Mouse (Mus musculus) adipocyte (in vitro differentiated cells): ENCODE measurements at regions not wholly inside any gene's neighbourhood (a gene's known extent, or its start where the extent isn't known, plus 50 kb on each side); places are given as distances from the start of the nearest gene placed in this dataset.

Source experiments
- DNase-seq: peaks from one replicate; pipeline ENCODE4 v3.0.0-alpha.2; 2016; ENCODE audit warnings: low spot score

DNA sequence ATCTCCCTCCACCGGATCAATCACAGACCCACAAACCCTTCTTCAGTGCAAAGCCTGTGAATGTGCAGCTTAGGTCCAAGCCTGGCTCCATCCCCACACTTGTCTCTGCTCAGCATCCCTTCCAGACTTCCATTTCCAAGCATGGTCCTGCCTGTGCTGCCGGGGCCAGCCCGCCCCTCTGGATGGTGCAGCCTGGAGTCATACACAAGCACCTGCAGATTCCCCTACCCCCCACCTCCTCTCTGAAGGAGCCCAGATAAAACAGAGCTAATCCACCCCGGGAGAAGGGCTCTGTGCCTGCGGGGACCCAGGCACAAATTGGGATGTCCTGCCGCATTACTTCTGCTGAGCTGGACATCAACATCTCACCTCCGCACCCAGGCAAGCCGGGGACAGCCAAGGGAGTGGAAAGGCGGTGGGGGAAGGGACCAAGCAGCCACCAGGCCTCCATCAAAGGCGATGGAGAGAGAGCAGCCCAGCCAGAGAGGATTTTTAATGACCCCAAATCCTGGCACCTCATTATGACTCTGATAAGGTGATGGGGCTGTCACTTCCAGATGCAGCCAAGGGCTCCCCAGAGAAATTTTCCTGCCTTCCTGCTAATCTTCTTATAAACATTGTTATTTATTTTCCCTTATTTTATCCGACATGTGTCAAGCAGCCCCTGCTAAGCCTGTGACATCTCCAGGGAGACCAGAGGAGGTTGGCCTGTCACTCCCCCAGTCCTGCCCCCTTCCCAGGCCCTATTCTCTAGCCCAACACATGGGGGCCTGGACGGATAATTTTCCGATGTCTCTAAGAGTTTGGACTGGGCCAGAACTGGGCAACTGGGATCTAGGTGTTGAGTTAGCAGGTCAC lies 105.5 kb upstream of the Unc5b start:
- no peak for DNase-seq

DNA sequence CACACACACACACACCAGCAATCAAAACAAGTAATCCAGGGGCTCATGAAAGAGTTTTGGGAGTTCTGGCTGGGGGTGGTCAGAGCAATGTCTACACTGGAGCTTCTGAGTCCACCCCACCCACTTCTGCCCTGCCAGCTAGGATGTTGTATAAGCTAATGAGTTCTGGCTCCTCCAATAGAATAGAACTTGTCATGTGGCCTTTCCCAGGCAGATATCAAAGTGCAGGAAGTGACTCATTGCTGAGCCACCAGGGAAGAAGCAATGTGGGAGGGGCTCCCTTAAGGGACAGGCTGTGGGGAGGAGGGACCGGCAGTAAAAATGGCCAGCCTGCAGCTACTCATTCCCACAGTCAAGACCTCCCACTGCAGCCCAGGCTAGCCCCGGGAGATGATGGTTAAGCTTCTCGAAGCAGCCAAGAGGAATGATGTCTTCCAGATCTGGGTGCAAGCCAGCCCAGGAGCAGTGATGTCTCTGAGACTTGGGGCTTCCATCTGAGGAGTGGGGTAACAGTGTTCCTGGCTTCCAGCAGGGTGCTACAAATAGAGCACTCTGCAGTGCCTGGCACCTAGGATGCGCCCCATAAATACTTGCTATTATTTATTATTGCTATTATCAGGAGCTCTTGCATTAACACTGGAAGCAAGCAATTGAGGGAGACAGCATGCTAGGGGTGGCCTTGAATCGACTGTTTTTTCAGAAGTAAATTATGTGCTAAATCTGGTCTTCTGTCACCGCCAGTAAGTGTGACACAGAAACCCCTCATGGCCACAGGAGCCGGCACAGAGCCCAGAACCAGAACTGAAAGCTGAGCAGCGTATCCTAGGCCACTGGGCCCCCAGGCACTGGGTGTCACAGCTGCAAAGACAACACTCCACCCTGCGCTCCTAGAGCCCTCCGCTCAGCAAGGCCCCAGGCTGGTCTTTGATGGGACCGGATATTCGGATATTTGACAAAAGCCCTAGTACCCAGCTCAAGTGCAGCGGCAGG lies 103.2 kb upstream of the Unc5b start:
- peak; percentile 66 for DNase-seq

DNA sequence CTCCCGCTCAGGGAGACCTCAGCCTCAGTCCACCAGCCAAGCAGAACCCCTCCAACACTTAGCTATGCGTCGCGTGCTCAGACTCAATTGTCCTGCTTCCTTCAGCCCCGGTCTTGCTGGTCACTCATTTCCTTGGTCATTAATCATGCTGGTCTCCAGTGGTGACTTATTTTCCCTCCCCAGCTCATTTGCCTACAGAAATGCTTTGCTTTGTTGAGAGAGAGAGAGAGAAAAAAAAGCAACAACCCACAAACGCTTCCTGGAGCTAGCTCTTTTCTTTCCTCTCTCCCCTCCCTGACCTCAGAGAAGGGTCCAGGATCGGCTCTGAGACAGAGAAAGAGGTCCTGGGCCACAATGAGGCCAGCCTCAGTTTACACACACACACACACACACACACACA lies 102.5 kb upstream of the Unc5b start:
- DNase-seq, result no peak

DNA sequence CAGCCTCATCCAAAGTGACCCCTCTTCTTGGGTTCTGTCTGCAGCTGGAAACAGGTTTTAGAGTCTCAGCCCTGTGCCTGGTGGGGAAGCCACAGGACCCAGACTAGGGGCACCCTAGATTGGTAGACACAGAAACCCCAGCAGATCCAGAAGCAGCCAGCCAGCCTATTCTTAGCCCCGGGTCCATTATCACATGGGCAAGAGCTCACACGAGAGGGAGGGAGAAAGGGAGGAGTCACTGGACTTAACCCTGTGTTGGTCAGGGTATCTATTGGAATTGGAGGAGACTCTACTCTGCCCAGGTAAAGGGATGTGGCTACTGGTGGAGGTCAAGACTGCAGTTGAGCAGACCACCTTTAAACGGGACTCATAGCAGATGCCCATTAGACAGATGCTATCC lies 101.5 kb upstream of the Unc5b start:
- DNase-seq, result no peak

DNA sequence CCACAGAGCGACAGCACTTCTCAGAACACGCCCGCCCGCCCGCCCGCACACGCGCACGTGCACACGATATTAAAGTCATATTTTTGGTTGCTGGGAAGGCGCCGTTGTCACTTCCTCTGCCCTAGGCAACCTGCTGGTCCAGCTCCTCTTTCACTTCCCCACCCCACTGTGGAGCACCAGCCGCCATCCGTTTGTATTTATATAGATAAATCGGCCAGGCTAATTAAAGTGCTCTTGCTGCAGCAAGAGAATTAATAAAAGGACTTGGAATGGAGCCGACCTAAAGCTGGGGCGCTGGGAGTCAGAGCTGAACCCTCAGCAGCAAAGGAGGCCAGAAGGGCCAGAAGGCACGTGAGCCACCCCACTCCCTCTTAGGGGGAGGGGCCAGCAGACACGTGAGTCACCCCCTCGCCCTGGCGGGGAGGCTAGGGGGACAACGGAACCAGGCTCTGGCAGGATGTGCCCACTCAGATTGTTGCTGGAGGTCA lies 100.6 kb upstream of the Unc5b start:
- no peak for DNase-seq

DNA sequence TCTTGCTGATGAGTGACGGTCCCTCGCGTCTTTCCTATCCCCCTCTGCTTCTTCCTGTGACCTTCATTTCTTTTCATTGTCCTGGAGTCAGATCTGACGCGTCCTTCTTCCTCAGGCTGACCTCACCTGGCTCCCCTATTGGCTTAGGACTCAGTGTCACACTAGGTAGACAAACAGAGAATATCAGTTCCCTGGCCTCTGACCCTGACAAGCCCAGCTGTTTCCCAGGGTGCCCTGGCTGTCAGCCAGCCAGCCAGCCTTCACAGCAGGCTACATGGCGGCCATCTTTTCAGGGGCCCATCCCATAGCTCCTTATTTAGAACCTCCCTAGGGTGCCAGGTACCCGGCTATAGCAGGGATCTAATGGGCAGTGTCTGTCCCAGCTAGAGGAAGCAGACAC lies 97.3 kb upstream of the Unc5b start:
- DNase-seq, result no peak

DNA sequence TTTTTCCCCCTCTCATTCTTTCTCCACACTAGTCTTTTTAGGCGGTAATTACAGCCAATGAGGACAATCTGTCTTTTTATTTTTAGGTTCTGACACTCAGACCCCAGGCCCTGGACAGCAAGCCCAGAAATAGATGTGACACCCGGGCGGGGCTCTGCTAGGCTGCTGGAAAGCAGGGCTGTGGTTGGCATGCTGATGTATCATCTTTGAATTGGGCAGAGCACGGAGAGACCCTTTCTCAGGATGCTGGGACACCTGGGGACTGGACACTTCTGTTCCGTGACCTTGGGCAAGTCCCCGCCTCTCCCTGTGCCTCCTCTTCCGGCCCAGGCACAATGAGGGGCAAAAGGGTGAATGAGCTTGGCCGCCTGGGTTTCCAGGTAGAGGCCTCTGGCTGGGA lies 96.8 kb upstream of the Unc5b start:
- DNase-seq, result no peak

DNA sequence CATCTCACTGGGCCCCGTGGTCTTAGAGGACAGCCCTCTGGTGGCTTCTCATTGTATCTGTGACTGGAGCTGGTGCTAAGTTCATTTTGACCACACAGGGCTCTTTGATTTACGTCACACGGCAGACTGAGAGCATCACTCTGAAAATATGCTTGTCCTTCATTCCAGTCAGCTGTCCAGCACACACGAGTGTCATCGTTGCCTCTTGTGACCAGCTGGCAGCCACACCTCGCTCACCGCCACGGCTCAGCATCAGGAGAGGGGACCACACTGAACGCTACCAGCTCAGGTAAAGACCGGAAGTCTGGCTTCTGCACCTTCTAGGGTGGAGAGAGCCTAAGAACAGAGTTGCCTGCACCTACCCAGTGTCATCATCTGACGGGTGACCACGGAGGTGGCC lies 95.3 kb upstream of the Unc5b start:
- no peak for DNase-seq

DNA sequence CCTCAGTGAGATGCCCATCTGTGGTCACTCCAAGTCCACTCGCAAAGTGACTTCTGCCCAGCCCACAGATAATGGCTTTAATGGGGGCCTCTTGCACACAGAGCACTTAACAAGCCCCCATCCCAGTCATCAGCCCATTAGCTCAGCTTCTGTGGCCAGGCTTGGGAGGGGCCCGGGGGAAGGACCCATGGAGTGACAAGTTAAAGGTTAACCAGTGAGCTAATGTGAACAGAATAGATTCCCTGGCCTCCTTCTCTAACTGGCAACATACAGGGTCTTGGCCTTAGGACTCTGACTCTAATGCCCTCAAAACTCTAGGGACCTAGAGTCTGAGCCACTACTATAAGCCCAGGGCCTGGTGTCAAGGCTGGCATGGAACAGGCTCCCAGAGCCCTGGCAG lies 94.3 kb upstream of the Unc5b start:
- DNase-seq, result no peak

DNA sequence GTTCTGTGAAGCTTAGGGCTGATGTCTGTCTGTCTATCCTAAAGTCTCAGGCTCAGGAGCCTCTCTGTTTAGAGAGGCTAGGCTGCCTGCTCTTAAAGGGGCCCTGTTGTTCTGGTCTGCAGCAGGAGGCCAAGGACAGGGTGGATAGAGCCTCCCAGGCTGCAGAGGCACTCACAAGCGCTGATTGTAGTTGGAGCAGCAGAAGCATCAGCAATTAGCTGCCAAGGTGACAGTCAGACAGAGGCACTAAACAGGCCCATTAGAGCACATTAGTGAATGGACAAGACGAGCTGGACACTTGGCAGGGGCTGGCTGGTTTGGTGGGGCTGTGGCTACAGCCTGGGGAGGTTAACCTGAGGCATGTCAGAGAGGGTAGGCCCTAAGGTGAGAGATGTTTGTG lies 93.8 kb upstream of the Unc5b start:
- no peak for DNase-seq

DNA sequence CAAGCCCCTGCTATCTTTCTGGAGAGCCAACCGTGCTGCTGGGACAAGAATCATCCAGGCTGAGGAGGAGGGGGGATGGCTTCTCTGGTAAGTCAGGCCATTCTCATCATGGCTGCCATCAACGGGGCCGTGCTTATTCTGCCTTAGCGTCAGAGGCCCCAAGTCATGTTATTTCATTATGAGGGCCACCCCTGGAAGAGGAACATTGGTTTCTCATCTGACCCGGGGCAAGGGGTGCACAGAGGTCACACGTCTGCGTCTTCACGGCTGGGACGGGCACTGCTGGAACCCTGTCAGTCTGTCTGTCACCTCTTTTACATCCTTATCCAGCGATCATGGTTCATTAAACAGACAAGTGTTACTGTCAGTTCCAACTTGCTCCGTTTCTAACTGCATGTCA lies 92.4 kb upstream of the Unc5b start:
- no peak for DNase-seq

DNA sequence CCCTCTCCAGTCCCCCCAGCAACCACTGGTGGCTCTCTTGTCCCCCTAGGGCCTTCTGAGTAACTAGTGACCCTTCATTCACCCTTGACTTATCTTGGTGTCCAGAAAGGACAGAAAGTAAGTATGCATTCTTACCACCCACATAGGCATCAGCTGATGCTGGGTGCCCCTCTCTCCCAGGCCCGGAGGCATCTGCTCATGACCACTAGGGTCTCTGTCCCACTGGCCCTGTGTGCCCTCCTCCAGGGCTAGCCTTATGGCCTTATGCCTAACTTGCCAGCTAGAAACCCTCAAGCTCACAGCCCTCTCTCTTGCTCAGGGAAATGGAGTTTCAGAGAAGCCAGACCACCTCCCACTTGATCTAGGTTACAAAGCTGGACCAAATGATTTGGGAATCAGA lies 89.2 kb upstream of the Unc5b start:
- no peak for DNase-seq

DNA sequence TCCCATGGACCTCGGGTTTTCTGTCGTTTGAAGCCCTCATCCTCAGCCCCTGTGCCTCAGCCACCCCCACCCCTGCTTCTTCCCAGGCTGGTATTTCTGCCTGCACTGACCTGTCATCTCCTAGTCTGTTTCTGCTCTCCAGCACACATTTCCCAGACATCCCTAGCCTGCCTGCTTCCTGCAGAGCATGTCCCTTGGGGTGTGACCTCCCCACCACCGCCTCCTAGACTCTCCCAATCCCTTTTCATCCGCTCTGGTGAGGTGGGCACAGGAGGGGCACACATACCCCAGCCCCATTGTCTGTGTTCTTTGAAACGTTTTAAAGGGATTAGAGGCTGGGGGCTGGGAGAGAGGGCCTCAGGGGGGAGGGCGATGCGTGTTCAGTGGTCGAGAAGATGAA lies 86.6 kb upstream of the Unc5b start:
- no peak for DNase-seq

DNA sequence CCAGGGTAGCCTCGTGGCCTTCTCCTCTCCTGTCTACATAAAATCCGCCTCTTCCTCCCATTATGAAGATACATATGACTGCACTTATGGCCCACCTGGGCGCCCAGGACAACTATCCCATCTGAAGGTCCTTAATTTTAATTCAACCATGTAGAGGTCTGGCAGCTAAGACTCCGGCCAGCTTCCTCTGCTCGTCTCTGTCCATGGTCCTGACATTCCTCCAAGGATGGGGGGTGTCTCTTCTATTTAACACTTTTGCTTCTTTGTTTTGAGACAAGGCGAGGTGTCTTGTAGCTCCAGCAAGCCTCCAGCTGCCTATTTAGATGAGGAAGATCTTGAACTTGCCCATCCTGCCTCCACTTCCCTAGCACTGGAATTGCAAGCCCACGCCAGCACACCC lies 83.0 kb upstream of the Unc5b start:
- DNase-seq, result peak; percentile 43

DNA sequence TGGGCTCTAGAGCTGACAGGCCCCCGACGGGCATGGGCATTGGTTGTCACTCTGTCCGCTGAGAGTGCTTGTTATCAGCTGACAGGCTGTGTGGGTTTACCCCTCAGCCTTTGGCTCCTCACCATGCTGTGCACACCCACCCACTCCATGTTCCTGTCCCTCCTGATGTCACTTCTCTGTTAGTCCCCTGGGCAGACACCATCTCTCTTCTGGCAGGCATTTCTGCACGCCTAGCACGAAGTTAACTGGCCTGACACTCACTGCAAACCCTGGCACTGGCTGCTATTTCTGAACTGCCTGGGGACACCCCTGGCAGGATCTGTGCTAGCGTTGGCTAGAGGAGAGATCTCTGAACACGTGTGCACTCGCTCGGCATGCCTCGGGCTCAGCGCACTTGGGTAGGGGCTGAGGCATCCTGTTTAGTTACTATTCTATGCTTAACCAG lies 82.1 kb upstream of the Unc5b start:
- DNase-seq, result no peak

DNA sequence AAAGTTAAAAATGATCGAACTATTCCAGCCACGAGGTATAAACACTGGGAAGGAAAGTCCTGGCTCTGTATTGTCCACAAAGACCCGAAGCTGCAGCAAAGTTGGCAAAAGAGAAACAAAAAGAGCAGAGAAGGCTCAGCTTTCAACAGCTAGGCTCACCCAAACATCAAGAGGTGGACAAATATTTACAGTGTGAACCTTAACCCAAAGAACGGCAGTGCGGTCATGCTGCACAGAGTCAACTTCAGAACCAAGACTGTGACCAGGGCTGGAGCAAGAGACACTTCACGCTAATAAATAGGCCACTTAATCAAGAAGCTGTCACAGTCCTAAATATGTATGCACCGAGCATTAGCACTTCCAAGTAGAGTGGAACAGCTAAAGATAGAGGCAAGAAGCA lies 73.0 kb upstream of the Unc5b start:
- DNase-seq, result no peak

DNA sequence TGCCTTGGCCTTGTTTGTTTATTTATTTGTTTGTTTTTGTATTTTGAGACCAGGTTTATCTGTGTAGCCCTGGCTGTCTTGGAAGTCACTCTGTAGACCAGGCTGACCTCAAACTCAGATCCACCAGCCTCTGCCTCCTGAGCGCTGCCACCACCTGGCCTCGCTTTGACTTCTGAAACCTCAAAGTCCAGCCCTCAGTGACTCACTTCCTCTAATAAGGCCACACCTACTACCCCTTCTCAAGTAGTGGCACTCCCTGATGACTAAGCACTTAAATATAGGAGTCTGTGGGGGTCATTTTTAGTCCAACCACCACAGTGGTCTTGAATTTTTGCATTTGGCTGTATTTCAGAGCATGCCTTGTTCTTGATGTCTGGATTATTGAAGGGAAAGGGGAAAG lies 69.6 kb upstream of the Unc5b start:
- no peak for DNase-seq

DNA sequence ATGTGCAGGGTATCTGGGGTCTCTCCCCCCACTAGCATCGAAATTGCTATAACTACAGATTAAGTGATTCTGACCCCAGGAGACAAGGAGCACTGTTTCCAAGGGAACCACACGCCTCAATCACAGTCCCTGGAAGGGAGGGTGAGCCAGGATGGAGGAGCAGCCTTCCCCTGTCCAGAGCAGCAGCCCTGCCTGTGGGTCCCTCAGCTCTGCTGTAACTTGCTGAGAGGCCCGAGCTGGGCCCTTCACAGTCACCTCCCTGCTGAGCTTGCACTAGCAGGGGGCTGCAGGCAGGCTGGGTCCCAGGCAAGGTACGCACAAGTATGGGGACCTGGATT lies 62.4 kb upstream of the Unc5b start:
- no peak for DNase-seq

DNA sequence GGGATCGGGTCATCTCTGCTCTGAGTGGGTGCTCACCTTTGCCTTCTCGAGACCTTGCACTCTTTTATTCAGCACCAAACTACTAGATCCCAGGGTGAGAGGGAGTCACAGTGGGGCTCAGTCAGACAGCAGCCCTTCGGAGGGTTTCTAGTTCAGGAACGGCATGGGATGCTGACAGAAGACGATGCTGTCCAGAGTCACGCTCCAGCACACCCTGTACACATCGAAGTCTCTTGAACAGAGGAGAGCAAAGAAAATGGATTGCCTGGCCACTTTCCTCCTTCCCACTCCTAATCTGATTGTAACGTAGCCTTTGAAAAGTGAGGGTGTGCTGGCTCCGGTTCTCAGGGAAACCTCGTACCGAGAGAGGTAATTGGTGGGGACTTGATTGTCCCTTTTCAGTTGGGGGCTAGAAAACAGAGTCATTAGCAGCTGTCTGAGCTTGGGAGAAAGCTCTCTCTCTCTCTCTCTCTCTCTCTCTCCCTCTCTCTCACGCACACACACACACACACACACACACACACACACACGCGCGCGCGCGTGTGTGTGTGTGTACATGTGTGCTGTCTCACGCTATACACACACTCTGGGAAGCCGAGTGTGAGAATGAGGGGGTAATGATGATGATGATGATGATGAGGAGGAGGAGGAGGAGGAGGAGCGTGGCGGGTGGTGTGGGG lies 61.9 kb upstream of the Unc5b start:
- no peak for DNase-seq

DNA sequence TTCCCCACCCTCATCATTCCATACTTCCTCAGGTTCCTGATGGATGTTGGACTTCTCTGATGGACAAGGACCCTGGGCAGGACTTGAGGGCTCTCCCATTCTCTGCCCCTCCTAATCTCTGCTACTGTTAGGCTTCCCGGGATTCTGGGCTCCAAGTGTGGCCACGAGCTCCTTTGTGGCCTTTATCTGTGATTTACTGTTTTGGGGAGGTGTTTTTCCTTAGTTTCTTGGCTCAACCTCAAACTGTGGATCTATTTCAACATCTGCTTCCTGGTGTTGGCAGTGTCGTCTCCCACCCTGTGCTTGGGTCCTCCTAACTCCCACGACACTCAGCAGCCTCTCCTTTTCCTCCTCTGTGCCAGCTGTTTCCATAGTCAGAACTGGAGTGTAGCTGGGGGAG lies 61.3 kb upstream of the Unc5b start:
- no peak for DNase-seq

DNA sequence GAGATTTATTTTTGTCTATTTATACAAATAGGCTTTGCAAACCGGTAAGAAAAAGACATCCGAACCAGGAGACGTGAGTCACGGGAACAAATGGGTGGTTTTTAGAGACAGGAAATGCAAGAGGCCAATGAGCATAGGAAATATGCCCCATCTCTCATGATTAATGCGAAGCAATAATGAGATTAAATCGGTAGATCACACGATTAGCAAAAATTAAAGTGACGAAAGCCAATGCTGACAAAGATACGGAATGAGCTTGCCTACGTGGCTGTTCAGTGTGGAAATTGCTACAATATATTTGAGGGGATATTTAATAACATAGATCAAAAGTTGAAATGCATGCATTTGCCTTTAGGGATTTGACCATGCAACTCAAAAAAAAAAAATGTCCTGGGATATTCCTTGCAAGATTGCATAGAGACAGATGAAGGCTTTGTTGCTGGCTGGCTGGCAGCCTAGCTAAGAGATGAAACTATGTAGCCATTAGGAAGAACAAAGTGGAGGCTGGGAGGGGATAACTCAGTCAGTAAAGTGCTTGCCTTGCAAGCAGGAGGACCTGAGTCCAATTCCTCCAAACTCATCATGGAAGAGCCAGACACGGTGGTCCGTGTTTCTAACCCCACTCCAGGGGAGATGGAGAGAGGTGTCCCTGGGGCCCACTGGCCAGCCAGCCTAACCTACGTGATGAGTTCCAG lies 60.2 kb upstream of the Unc5b start:
- no peak for DNase-seq

DNA sequence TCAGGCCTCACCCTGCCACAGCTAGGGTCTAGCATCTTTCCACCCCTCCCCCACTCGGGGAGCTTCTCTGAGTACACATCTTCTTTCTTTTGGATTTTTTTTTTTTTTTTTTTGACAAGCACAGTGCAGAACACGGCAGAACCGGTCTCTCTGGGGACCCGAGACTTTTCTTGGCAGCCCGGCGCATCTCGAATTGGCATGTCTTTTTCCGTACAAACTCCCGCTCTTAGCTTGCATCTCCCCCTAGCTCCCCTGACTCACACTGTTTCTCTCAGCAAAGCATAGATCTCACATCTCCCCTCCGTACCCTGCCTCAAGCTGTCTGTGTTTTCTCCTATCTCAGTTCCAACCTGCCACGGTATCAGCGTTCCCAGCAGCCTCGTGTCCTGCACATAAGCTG lies 58.4 kb upstream of the Unc5b start:
- DNase-seq, result no peak
